Mouse (Mus musculus) activated CD4-positive, CD25-positive, alpha-beta regulatory T cell (primary cell): ENCODE measurements around the gene Ptbp1. TPM values are rescaled to one million over a fixed set of nuclear protein-coding genes. Genes with fewer than 3 reads are reported as not detected.

Experiments
- polyA plus RNA-seq, 2 experiments: library from polyadenylated mRNA; unstranded; fragments of 100-300 nt; shearing (Covaris generic); gene quantifications; one replicate each; pipeline ENCODE4 v1.2.1; 2017

The Ptbp1 gene
- 100 to 1,000 TPM; 242 to 297 TPM for polyA plus RNA-seq

GRCm38 (mm10) chr10:79853860-79854795, at the start of gene Ptbp1:
Gene Ptbp1, plus strand, starts transcription at chr10:79854427.

DNA sequence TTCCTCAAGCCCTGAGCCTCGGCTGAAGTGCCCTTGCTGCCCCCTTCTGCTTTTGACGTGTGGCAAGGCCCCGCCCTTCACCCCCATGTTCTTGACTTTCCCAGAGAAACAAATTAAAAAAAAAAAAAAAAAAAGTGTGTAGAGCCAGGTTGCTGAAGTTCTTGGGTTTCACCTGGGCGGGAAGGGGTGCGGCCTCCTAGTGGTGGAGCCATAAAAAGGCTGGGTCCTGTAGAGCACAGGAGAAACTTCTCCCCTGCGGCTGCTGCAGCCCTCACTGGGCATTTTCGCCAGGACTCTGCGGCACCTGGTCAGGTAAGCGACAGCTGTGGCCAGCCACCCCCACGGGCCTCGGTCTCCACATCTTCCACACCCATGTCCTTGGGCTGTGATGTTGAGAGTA, 33.4 kb upstream of the Ptbp1 start, which contains the start of gene Misp:
TSS of gene Misp (plus strand) at position 208 of the 400 bp plus-strand sequence.

GRCm38 (mm10) chr10:79874290-79874862, 20.1 kb downstream of the Ptbp1 start, which contains the start of the genes Prtn3 and Plppr3:
Gene Prtn3, plus strand, starts transcription at chr10:79874476.
Gene Plppr3, minus strand, starts transcription at chr10:79874634.

GRCm38 (mm10) chr10:79886054-79886453, 31.8 kb downstream of the Ptbp1 start, which contains the start of gene Elane:
Gene Elane, plus strand, starts transcription at chr10:79886247.

DNA sequence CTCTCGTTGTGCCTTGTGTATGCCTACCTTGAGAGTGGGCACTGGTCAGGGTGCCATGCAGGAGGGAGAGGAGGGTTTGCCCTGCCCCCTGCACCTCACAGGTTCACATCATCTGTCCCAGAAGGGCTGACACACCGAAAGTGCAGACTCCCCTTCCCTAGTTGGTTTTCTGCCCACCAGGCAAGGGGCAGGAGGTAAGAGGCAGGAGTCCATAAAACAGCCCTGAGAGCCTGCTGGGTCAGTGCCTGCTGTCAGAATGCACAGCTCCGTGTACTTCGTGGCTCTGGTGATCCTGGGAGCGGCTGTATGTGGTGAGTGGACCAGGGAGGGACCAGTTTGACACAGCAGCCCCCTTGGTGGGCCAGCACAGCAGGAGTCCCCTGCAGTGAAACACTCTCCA, 36.4 kb downstream of the Ptbp1 start, which contains the start of gene Cfd:
TSS of gene Cfd (plus strand) at position 184 of the 400 bp plus-strand sequence.

GRCm38 (mm10) chr10:79908167-79909091, 54.2 kb downstream of the Ptbp1 start, which contains the start of gene Med16:
Gene Med16, minus strand, starts transcription at chr10:79908923.

GRCm38 (mm10) chr10:79910556-79910955, 56.3 kb downstream of the Ptbp1 start, which contains the start of gene Gm26602:
Gene Gm26602, plus strand, starts transcription at chr10:79910856.

Other genes starting within 250 kb of the Ptbp1 start
- gene C2cd4c, start 240.4 kb upstream of the Ptbp1 start, polyA plus RNA-seq, result not detected
- under 1 TPM in 1 of 2 experiments, not detected in 1; 0.05 TPM for gene Shc2, start 216.5 kb upstream of the Ptbp1 start, polyA plus RNA-seq
- gene Odf3l2, start 208.7 kb upstream of the Ptbp1 start, polyA plus RNA-seq, result not detected
- under 1 TPM; 0.32 to 0.51 TPM for gene Madcam1, start 189.9 kb upstream of the Ptbp1 start, polyA plus RNA-seq
- 10 to 100 TPM; 58.4 to 61.8 TPM for gene Tpgs1, start 185.1 kb upstream of the Ptbp1 start, polyA plus RNA-seq
- gene Cdc34, start 172.2 kb upstream of the Ptbp1 start, polyA plus RNA-seq, result 100 to 1,000 TPM; 104 to 107 TPM
- gene Gzmm, start 165.4 kb upstream of the Ptbp1 start, polyA plus RNA-seq, result 1 to 10 TPM; 1.2 to 1.5 TPM
- gene Bsg, start 149.9 kb upstream of the Ptbp1 start, polyA plus RNA-seq, result 100 to 1,000 TPM; 226 to 283 TPM
- gene Hcn2, start 137.8 kb upstream of the Ptbp1 start, polyA plus RNA-seq, result under 1 TPM; 0.13 to 0.23 TPM
- 10 to 100 TPM; 29.5 to 32.3 TPM for gene Polrmt, start 107.8 kb upstream of the Ptbp1 start, polyA plus RNA-seq
- gene Fgf22, start 99.4 kb upstream of the Ptbp1 start, polyA plus RNA-seq, result under 1 TPM; 0.12 to 0.33 TPM
- gene Rnf126, start 87.5 kb upstream of the Ptbp1 start, polyA plus RNA-seq, result 10 to 100 TPM; 47.0 to 58.4 TPM
- under 1 TPM; 0.55 to 0.81 TPM for gene Fstl3, start 77.2 kb upstream of the Ptbp1 start, polyA plus RNA-seq
- gene Prss57, start 63.5 kb upstream of the Ptbp1 start, polyA plus RNA-seq, result under 1 TPM; 0.23 to 0.55 TPM
- 1 to 10 TPM; 2.1 to 3.4 TPM for gene Palm, start 60.9 kb upstream of the Ptbp1 start, polyA plus RNA-seq
- gene Misp, start 33.4 kb upstream of the Ptbp1 start, polyA plus RNA-seq, result 1 to 10 TPM in 1 of 2 experiments, not detected in 1; 1.1 TPM
- gene Prtn3, start 20.0 kb downstream of the Ptbp1 start, polyA plus RNA-seq, result not detected
- gene Plppr3, start 20.2 kb downstream of the Ptbp1 start, polyA plus RNA-seq, result 1 to 10 TPM; 2.5 to 3.6 TPM
- not detected for gene Elane, start 31.8 kb downstream of the Ptbp1 start, polyA plus RNA-seq
- not detected for gene Cfd, start 36.4 kb downstream of the Ptbp1 start, polyA plus RNA-seq
- gene Med16, start 54.5 kb downstream of the Ptbp1 start, polyA plus RNA-seq, result 10 to 100 TPM; 27.8 to 35.8 TPM
- gene Gm26602, start 56.4 kb downstream of the Ptbp1 start, polyA plus RNA-seq, result 10 to 100 TPM; 16.0 to 34.9 TPM
- gene Kiss1r, start 62.5 kb downstream of the Ptbp1 start, polyA plus RNA-seq, result under 1 TPM; 0.47 to 0.56 TPM
- gene R3hdm4, start 66.8 kb downstream of the Ptbp1 start, polyA plus RNA-seq, result 100 to 1,000 TPM; 188 to 197 TPM
- gene Arid3a, start 72.6 kb downstream of the Ptbp1 start, polyA plus RNA-seq, result 10 to 100 TPM in 1 of 2 experiments, 1 to 10 TPM in 1; 7.0 to 15.0 TPM
- gene Wdr18, start 105.7 kb downstream of the Ptbp1 start, polyA plus RNA-seq, result 10 to 100 TPM; 52.3 to 56.5 TPM
- under 1 TPM; 0.13 to 0.28 TPM for gene Grin3b, start 116.3 kb downstream of the Ptbp1 start, polyA plus RNA-seq
- gene Tmem259, start 129.9 kb downstream of the Ptbp1 start, polyA plus RNA-seq, result 10 to 100 TPM; 24.8 to 28.5 TPM
- gene Cnn2, start 134.2 kb downstream of the Ptbp1 start, polyA plus RNA-seq, result 100 to 1,000 TPM; 650 to 940 TPM
- gene Abca7, start 142.1 kb downstream of the Ptbp1 start, polyA plus RNA-seq, result 10 to 100 TPM; 21.2 to 46.3 TPM
- 100 to 1,000 TPM; 587 to 734 TPM for gene Arhgap45, start 162.2 kb downstream of the Ptbp1 start, polyA plus RNA-seq
- gene Polr2e, start 185.4 kb downstream of the Ptbp1 start, polyA plus RNA-seq, result 100 to 1,000 TPM; 167 to 199 TPM
- gene Gpx4, start 192.7 kb downstream of the Ptbp1 start, polyA plus RNA-seq, result 100 to 1,000 TPM; 438 to 449 TPM